Mouse (Mus musculus) kidney, adult 2 months (tissue): Measurements from ENCODE around the gene Creb5.

Experiments
- CTCF ChIP-seq: fragments of 200-500 bp; conservative IDR thresholded peaks from 2 replicates; pipeline ENCODE4 v1.5.1; 2011; ENCODE audit warnings: low read depth, mild to moderate bottlenecking, control low read depth, low read length, moderate library complexity, mixed read lengths; ENCODE audit not compliant: insufficient read depth, insufficient read length
- POLR2A ChIP-seq: fragments of 200-500 bp; IDR thresholded peaks from one replicate; pipeline ENCODE4 v1.6.1; 2011; ENCODE audit warnings: low read depth, low read length, control low read depth

DNA sequence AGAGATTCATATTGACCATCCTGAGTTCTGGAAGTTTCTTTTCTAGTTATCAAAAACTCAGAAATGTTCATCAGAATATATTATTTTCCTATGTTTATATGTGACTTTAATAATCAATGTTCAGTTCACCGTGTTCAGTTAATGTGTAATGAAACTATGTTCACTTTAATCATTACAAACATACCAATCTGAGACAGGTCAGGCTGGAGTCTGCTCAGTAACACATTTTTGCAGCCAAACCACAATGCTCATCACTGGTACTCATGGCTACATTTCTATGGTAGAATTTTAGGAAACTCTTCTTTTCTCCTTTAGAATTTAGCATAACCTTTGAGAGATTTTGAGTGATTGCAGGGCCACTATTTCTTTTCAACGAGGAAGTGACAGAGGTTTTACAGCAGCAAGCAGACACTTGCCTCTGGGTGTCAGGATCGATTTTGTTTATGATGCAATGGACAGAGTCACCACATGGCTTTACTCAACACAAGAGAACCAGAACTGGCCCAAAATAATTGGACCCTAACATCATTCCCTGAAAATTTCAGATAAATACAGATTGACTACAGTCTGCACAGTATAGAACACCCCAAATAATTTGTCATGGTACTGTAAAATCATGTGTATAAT is 87.4 kb downstream of the Creb5 start:
- no peak for TF ChIP-seq CTCF
- TF ChIP-seq POLR2A: no peak
